Mouse (Mus musculus): ENCODE results near the gene Rpap1.

The Rpap1 gene

GRCm38 (mm10) chr2:119803618-119804274 is 16.4 kb upstream of the Rpap1 start:
- H3K36me3 ChIP-seq (ENCODE audit: control insufficient read depth, insufficient read depth, low read length, poor library complexity, severe bottlenecking) = no peaks in the 10 kb centered on the region
- DNase-seq (ENCODE audit: low read depth, low spot score) = no peak
- H3K27me3 ChIP-seq (ENCODE audit: control insufficient read depth, insufficient read depth, low read length, poor library complexity, severe bottlenecking) = no peaks in the 10 kb centered on the region

GRCm38 (mm10) chr2:119802767-119803617 is 15.7 kb upstream of the Rpap1 start:
- Histone ChIP-seq H3K27me3 (ENCODE audit: control insufficient read depth, insufficient read depth, low read length, poor library complexity, severe bottlenecking) (no peaks in the 10 kb centered on the region), H3K36me3 (ENCODE audit: control insufficient read depth, insufficient read depth, low read length, poor library complexity, severe bottlenecking) (no peaks in the 10 kb centered on the region)
- no peak for DNase-seq (ENCODE audit: low read depth, low spot score)

- H3K27me3 ChIP-seq (ENCODE audit: control insufficient read depth, insufficient read depth, low read length, poor library complexity, severe bottlenecking) = no peaks in the 10 kb centered on the region
- DNase-seq (ENCODE audit: low read depth, low spot score) = no peak
- H3K36me3 ChIP-seq (ENCODE audit: control insufficient read depth, insufficient read depth, low read length, poor library complexity, severe bottlenecking) = no peaks in the 10 kb centered on the region
Observed at GRCm38 (mm10) chr2:119800876-119801846, 13.8 kb upstream of the Rpap1 start.

- no peaks in the 10 kb centered on the region for H3K27me3 ChIP-seq (ENCODE audit: control insufficient read depth, insufficient read depth, low read length, poor library complexity, severe bottlenecking)
- peak; percentile 31 for DNase-seq (ENCODE audit: low read depth, low spot score)
- no peaks in the 10 kb centered on the region for H3K36me3 ChIP-seq (ENCODE audit: control insufficient read depth, insufficient read depth, low read length, poor library complexity, severe bottlenecking)
Observed at GRCm38 (mm10) chr2:119799961-119800550, 12.7 kb upstream of the Rpap1 start.

GRCm38 (mm10) chr2:119799181-119799960 is 12.0 kb upstream of the Rpap1 start:
- H3K36me3 ChIP-seq (ENCODE audit: control insufficient read depth, insufficient read depth, low read length, poor library complexity, severe bottlenecking) = no peaks in the 10 kb centered on the region
- DNase-seq (ENCODE audit: low read depth, low spot score) = peak; percentile 51
- H3K27me3 ChIP-seq (ENCODE audit: control insufficient read depth, insufficient read depth, low read length, poor library complexity, severe bottlenecking) = no peaks in the 10 kb centered on the region

GRCm38 (mm10) chr2:119798246-119798927 is 11.1 kb upstream of the Rpap1 start:
- DNase-seq (ENCODE audit: low read depth, low spot score) = peak; percentile 48
- H3K27me3 ChIP-seq (ENCODE audit: control insufficient read depth, insufficient read depth, low read length, poor library complexity, severe bottlenecking) = no peaks in the 10 kb centered on the region
- H3K36me3 ChIP-seq (ENCODE audit: control insufficient read depth, insufficient read depth, low read length, poor library complexity, severe bottlenecking) = no peaks in the 10 kb centered on the region

- Histone ChIP-seq H3K27me3 (ENCODE audit: control insufficient read depth, insufficient read depth, low read length, poor library complexity, severe bottlenecking) (no peaks in the 10 kb centered on the region), H3K36me3 (ENCODE audit: control insufficient read depth, insufficient read depth, low read length, poor library complexity, severe bottlenecking) (no peaks in the 10 kb centered on the region)
- no peak for DNase-seq (ENCODE audit: low read depth, low spot score)
Observed at GRCm38 (mm10) chr2:119797279-119797783, 10.0 kb upstream of the Rpap1 start, which contains the start of gene Tyro3. Tyro3 (plus strand) TSS chr2:119797733.

- Histone ChIP-seq H3K36me3 (ENCODE audit: control insufficient read depth, insufficient read depth, low read length, poor library complexity, severe bottlenecking) (no peaks in the 10 kb centered on the region), H3K27me3 (ENCODE audit: control insufficient read depth, insufficient read depth, low read length, poor library complexity, severe bottlenecking) (no peaks in the 10 kb centered on the region)
- no peak for DNase-seq (ENCODE audit: low read depth, low spot score)
Observed at GRCm38 (mm10) chr2:119789996-119790395, 2.7 kb upstream of the Rpap1 start.

- Histone ChIP-seq H3K36me3 (ENCODE audit: control insufficient read depth, insufficient read depth, low read length, poor library complexity, severe bottlenecking) (peaks cover 2% of the 10 kb centered on the region), H3K27me3 (ENCODE audit: control insufficient read depth, insufficient read depth, low read length, poor library complexity, severe bottlenecking) (no peaks in the 10 kb centered on the region)
- DNase-seq (ENCODE audit: low read depth, low spot score) = peak; percentile 54
Observed at GRCm38 (mm10) chr2:119767246-119767645, 20.1 kb downstream of the Rpap1 start.

GRCm38 (mm10) chr2:119763924-119764323 is 23.4 kb downstream of the Rpap1 start:
- DNase-seq (ENCODE audit: low read depth, low spot score) = no peak
- Histone ChIP-seq H3K27me3 (ENCODE audit: control insufficient read depth, insufficient read depth, low read length, poor library complexity, severe bottlenecking) (no peaks in the 10 kb centered on the region), H3K36me3 (ENCODE audit: control insufficient read depth, insufficient read depth, low read length, poor library complexity, severe bottlenecking) (peaks cover 2% of the 10 kb centered on the region; the same call in 1 of the 2 replicates)

- H3K27me3 ChIP-seq (ENCODE audit: control insufficient read depth, insufficient read depth, low read length, poor library complexity, severe bottlenecking) = no peaks in the 10 kb centered on the region
- DNase-seq (ENCODE audit: low read depth, low spot score) = peak; percentile 59
- H3K36me3 ChIP-seq (ENCODE audit: control insufficient read depth, insufficient read depth, low read length, poor library complexity, severe bottlenecking) = no peaks in the 10 kb centered on the region
Observed at GRCm38 (mm10) chr2:119762276-119762675, 25.1 kb downstream of the Rpap1 start.

- Histone ChIP-seq H3K27me3 (ENCODE audit: control insufficient read depth, insufficient read depth, low read length, poor library complexity, severe bottlenecking) (no peaks in the 10 kb centered on the region), H3K36me3 (ENCODE audit: control insufficient read depth, insufficient read depth, low read length, poor library complexity, severe bottlenecking) (no peaks in the 10 kb centered on the region)
- no peak for DNase-seq (ENCODE audit: low read depth, low spot score)
Observed at GRCm38 (mm10) chr2:119760251-119760650, 27.1 kb downstream of the Rpap1 start, which contains the start of gene Ltk. Ltk (minus strand) TSS chr2:119760431.

Data from splenic B cell, adult 2 months (primary cell).